Mouse (Mus musculus) cerebellum, adult 11 months (tissue): ENCODE measurements at regions not wholly inside any gene's neighbourhood (a gene's known extent, or its start where the extent isn't known, plus 50 kb on each side); places are given as distances from the start of the nearest gene placed in this dataset.

Experiments
- DNase-seq: peaks from one replicate; pipeline ENCODE4 v3.0.0; 2022

DNA sequence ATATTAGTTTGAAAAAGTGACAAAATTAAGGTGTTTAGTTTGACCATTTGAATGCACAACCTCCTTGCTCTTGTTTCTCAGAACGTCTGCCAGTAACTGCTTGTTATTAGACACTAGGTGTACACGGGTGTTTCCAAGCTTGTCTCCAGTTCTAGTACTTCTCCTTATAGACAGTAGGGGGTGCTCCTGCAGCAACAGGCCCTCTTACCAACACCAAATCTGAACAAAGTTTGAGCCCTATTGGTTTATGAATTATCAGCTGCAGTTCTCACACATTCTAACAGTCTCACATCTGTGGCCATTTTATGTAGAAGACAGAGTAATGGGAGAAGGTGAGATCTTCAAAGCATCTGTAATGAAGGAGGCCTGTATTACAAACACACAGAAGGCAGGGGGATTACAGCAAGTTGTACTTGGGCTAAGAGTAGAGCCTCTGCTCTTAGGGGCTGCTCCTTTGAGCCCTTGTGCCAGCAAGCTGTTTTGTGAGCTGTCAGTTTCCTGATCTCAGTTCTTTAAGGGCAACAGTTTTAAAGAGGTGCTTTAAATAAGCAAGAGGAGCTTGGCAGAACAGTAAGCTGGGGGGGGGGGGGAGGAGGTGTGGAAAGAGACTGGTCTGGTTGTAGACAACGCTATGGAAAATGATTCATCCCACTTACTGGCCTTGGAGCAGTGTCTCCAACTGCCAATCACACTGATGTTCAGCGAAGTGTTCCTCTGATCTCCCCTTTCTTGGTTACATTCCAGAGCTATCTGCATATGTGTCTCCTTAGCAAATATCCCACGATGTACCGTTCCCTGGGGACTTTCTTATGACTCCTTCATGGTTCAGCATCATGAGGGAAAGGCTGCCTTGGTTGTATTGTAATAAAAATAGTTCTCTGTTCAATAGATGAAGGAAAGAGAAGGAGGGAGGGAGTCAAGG, 71.3 kb upstream of the Cep162 start:
- DNase-seq, result no peak

DNA sequence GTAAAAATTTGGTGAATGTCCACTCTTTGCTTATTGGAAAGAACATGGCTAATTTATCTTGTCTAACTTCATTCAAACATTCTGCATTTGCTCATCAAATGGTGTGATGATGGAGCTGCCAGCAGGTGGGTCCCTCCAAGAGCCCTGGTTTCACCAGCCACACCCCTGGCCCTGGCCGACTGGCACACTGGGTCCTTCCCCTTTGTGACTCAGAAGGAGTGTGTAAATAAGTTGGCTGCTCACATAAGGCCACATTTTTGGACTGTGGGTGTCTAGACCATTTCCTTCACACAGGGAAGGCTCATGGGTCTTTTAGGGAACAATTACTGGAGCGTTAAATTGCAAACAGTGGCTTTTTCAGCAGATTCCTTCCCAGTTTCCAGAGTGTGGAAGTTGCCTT, 68.4 kb upstream of the Cep162 start:
- DNase-seq, result no peak

DNA sequence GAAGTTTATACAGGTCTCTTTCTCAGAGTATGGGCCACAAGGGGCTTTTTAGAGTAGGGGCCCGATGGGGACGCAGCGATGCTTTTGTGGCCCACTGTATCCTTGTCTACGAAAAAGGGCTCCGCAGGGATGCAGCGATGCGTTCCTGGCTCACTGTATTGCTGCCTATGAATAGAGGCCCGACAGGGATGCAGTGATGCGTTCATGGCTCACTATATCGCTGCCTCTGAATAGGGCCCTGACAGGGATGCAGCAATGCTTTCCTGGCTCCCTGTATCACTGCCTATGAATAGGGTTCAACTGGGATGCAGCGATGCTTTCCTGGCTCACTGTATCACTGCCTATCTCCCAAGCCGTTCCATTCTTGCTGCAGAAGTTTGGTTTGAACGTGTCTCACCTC, 65.4 kb upstream of the Cep162 start:
- DNase-seq, result no peak

DNA sequence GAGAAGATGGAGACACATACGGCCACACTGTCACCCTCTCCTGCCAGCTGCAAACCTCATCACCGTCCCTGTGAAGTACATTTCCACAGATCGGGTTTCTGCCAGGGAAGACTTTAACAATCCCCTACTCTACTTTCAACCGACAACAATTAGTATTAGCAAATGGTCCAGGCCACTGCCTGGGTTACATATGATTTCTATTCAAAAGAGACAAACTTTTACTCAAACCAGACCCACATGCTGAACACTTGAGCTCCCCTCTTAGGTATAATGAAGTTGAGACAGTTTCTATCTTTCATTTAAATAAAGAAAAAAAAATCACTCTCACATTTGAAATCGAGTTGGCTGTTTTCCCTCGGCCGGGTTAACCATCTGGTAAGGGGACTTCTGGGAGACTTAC, 63.4 kb upstream of the Cep162 start:
- DNase-seq, result no peak

DNA sequence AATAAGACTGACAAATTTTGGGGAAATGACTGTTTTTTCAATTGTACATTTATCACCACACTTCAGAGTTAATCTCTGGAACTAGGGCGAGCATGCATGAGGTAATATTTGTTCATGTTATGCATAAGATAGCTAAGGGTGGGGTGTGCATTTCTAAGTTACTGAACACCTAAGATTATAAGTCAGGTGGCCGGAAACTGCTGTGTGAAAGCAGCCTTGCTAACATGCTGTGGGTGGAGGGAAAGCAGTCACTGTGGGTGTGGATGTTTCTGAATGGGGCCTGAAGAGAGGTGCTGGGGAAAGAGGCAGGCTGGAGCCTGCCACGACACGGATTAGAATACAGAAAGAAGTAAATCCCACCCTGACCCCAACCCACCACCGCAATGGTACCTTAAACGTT, 54.8 kb upstream of the Cep162 start:
- DNase-seq, result no peak
